Mouse (Mus musculus): ENCODE measurements around the gene Khdc3.

DNA sequence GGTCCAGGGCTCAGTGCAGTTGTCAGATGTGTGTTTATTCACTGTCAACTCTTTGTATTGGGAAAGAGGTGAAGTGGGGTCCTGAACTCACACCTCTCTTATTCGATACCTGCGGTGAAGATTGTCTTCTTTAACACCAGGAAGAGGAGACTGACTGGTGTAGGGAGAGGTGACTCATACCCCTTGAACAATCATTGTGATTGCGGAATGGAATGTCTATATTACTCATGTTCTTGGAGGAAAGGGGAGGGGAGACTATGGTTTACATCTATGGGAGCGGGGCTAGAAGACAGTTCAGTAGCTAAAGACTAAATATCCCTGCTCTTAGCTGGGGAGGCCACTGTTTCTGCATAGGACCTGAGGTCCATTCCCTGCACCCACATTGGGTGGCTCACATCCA is 28.9 kb downstream of the Khdc3 start:
- TF ChIP-seq CTCF (IDR thresholded peaks at IDR 0.05; ENCODE audit: low read depth) (no peak), EP300 (IDR thresholded peaks at IDR 0.05; ENCODE audit: low read depth) (no peak)
